Mouse (Mus musculus): ENCODE data around the gene Tax1bp3. TPM values are rescaled to one million over a fixed set of nuclear protein-coding genes. Genes with fewer than 3 reads are reported as not detected.

Gene Tax1bp3
- total RNA-seq, 2 experiments from 2014 or later, result 9.3 to 10.5 TPM

- intact Hi-C loops (cut with DNase I), result no loop called here
These were observed 43.8 kb downstream of the Tax1bp3 start for GRCm38 (mm10) chr11:73220651-73221050.

GRCm38 (mm10) chr11:73222846-73223245, 46.0 kb downstream of the Tax1bp3 start:
- peak in 1 of 2 experiments; percentile 7 for DNase-seq
- intact Hi-C loops (cut with DNase I), result no loop called here

More at GRCm38 (mm10) chr11:73220651-73221050, 43.8 kb downstream of the Tax1bp3 start:
- no peak for DNase-seq

GRCm38 (mm10) chr11:73223966-73224365, 47.1 kb downstream of the Tax1bp3 start:
- intact Hi-C loops (cut with DNase I), result no loop called here
- DNase-seq, result peak in 1 of 2 experiments; percentile 17

- intact Hi-C loops (cut with DNase I), result no loop called here
These were observed 49.0 kb downstream of the Tax1bp3 start for GRCm38 (mm10) chr11:73225856-73226255.

GRCm38 (mm10) chr11:73228881-73229280, 52.0 kb downstream of the Tax1bp3 start:
- intact Hi-C loops (cut with DNase I), result no loop called here
- DNase-seq, result peak in 1 of 2 experiments; percentile 4

More at GRCm38 (mm10) chr11:73225856-73226255, 49.0 kb downstream of the Tax1bp3 start:
- DNase-seq, result no peak

GRCm38 (mm10) chr11:73230081-73230480, 53.2 kb downstream of the Tax1bp3 start:
- intact Hi-C loops (cut with DNase I), result no loop called here
- DNase-seq, result no peak

GRCm38 (mm10) chr11:73232513-73232912, 55.6 kb downstream of the Tax1bp3 start:
- intact Hi-C loops (cut with DNase I), result no loop called here

More at GRCm38 (mm10) chr11:73232513-73232912, 55.6 kb downstream of the Tax1bp3 start:
- no peak for DNase-seq

Other genes starting within 250 kb of the Tax1bp3 start
- 1 to 10 TPM; 6.4 to 7.6 TPM for gene Atp2a3, start 215.9 kb upstream of the Tax1bp3 start, total RNA-seq (2021)
- under 1 TPM; 0.20 to 0.32 TPM for gene P2rx1, start 178.0 kb upstream of the Tax1bp3 start, total RNA-seq (2021)
- gene Camkk1, start 158.1 kb upstream of the Tax1bp3 start, total RNA-seq (2021), result 1 to 10 TPM in 1 of 2 experiments, under 1 TPM in 1; 0.71 to 1.2 TPM
- gene Ncbp3, start 129.3 kb upstream of the Tax1bp3 start, total RNA-seq (2021), result 1 to 10 TPM; 2.6 to 2.9 TPM
- under 1 TPM; 0.07 to 0.13 TPM for gene Itgae, start 86.5 kb upstream of the Tax1bp3 start, total RNA-seq (2021)
- under 1 TPM; 0.15 to 0.18 TPM for gene Haspin, start 38.8 kb upstream of the Tax1bp3 start, total RNA-seq (2021)
- 1 to 10 TPM; 6.9 to 8.6 TPM for gene P2rx5, start 16.7 kb upstream of the Tax1bp3 start, total RNA-seq (2021)
- gene Emc6, start within 50 bp of the Tax1bp3 start, total RNA-seq (2021), result 10 to 100 TPM; 74.4 to 90.9 TPM
- 1 to 10 TPM; 5.3 to 5.5 TPM for gene Ctns, start 22.0 kb downstream of the Tax1bp3 start, total RNA-seq (2021)
- gene Shpk, start 22.4 kb downstream of the Tax1bp3 start, total RNA-seq (2021), result under 1 TPM; 0.47 to 0.69 TPM
- gene Trpv1, start 57.2 kb downstream of the Tax1bp3 start, total RNA-seq (2021), result under 1 TPM; 0.15 TPM
- not detected for gene Trpv3, start 90.3 kb downstream of the Tax1bp3 start, total RNA-seq (2021)
- gene Aspa, start 152.5 kb downstream of the Tax1bp3 start, total RNA-seq (2021), result 1 to 10 TPM; 1.7 to 3.8 TPM
- gene Gm49340, start 152.7 kb downstream of the Tax1bp3 start, total RNA-seq (2021), result not detected
- not detected for gene Spata22, start 152.7 kb downstream of the Tax1bp3 start, total RNA-seq (2021)
- not detected for gene Olfr20, start 173.7 kb downstream of the Tax1bp3 start, total RNA-seq (2021)
- gene Olfr376, start 194.2 kb downstream of the Tax1bp3 start, total RNA-seq (2021), result not detected
- not detected for gene Olfr1, start 222.5 kb downstream of the Tax1bp3 start, total RNA-seq (2021)